Mouse (Mus musculus) frontal cortex, postnatal 14 days (tissue): Measurements from ENCODE around the gene Lrp10.

Source experiments
- DNase-seq, 2 experiments: peaks; one replicate each; pipeline ENCODE4 v3.0.0; 2022; ENCODE audit warnings: low spot score in 2 of 2

Lrp10 gene

GRCm38 (mm10) chr14:54463959-54464292 is at the start of gene Lrp10:
TSS of gene Lrp10 (plus strand) at chr14:54464137.
- peak; percentile 67 to 75 for DNase-seq

GRCm38 (mm10) chr14:54415241-54416020 is 48.5 kb upstream of the Lrp10 start:
- no peak for DNase-seq

GRCm38 (mm10) chr14:54416229-54416775 is 47.6 kb upstream of the Lrp10 start:
- DNase-seq = no peak

- no peak for DNase-seq
These were observed 47.1 kb upstream of the Lrp10 start for GRCm38 (mm10) chr14:54416830-54417229.

GRCm38 (mm10) chr14:54417623-54418081 is 46.3 kb upstream of the Lrp10 start, which contains the start of gene Slc7a7:
TSS of gene Slc7a7 (minus strand) at chr14:54417780.
- DNase-seq = no peak

- no peak for DNase-seq
These were observed 42.9 kb upstream of the Lrp10 start for GRCm38 (mm10) chr14:54421014-54421413.

- DNase-seq = no peak
These were observed 40.5 kb upstream of the Lrp10 start for GRCm38 (mm10) chr14:54423406-54423805.

- DNase-seq = no peak
These were observed 39.3 kb upstream of the Lrp10 start for GRCm38 (mm10) chr14:54424634-54425033.

- DNase-seq = no peak
These were observed 38.4 kb upstream of the Lrp10 start for GRCm38 (mm10) chr14:54425540-54425939.

GRCm38 (mm10) chr14:54426003-54426688 is 37.8 kb upstream of the Lrp10 start:
- DNase-seq = no peak

- peak; percentile 86 to 89 for DNase-seq
These were observed 37.1 kb upstream of the Lrp10 start, which contains the start of gene Mrpl52 for GRCm38 (mm10) chr14:54426689-54427398. TSS of gene Mrpl52 (plus strand) at chr14:54426909.

- DNase-seq = no peak
These were observed 36.2 kb upstream of the Lrp10 start for GRCm38 (mm10) chr14:54427696-54428095.

- DNase-seq = no peak
These were observed 35.5 kb upstream of the Lrp10 start for GRCm38 (mm10) chr14:54428421-54428820.

- no peak for DNase-seq
These were observed 34.4 kb upstream of the Lrp10 start for GRCm38 (mm10) chr14:54429332-54430093.

- no peak for DNase-seq
These were observed 33.4 kb upstream of the Lrp10 start for GRCm38 (mm10) chr14:54430406-54431145.

GRCm38 (mm10) chr14:54431334-54432077 is 32.4 kb upstream of the Lrp10 start, which contains the start of gene Mmp14:
TSS of gene Mmp14 (plus strand) at chr14:54431612.
- peak in 1 of 2 experiments; percentile 48 for DNase-seq

GRCm38 (mm10) chr14:54432078-54432836 is 31.7 kb upstream of the Lrp10 start:
- DNase-seq = no peak

GRCm38 (mm10) chr14:54432837-54433830 is 30.8 kb upstream of the Lrp10 start:
- no peak for DNase-seq
